Mouse (Mus musculus): ENCODE measurements at regions not wholly inside any gene's neighbourhood (a gene's known extent, or its start where the extent isn't known, plus 50 kb on each side); places are given as distances from the start of the nearest gene placed in this dataset.
"Not testable (repeated sequence)": the region's sequence is repeated elsewhere in the genome, so short reads cannot be mapped to it uniquely, and the experiment has no call there.

DNA sequence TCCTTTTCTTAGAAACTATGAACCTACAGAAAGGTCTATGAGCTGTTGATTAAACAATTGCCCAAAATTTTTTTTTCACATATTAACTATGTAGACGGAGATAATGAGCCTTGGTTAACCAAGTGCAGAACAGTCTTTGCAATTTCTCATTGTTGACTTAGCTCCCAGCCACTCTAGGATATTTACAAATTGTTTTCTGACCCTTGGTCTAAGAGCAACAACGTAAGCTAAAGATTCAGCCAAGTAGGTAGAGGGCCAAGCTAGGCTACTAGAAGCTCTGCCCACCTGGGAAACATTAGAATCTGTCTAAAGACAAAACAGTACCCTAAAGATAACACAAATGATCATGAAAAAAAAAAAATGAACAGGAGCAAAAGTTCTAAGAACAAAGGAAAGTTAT, 67.5 kb upstream of the Map9 start:
- no peak for ATAC-seq (replicated peaks in 1 of 2; ENCODE audit: insufficient read depth in 1 of 2, low FRiP score in 2 of 2, low TSS enrichment in 1 of 2, low read depth in 1 of 2, poor library complexity in 2 of 2, severe bottlenecking in 2 of 2)

DNA sequence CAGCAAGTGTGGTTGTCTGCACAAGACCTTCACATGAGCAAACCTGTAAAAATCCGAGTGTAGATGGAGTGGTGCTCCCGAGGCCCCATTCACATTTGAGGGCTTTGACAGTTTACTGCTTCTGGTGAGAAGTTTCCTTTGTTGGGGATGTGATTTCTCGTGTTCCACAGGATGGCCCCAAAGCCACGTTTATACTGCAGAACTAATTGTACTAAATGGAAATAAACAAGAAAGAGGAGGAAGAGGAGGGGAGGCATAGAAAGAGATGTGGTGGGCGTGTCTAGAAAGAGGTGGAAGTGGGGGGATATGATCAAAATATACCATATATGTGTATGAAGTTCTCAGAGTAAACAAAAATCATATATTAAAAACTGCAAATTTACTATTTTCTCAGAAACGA, 68.8 kb upstream of the Map9 start:
- ATAC-seq (replicated peaks in 1 of 2; ENCODE audit: insufficient read depth in 1 of 2, low FRiP score in 2 of 2, low TSS enrichment in 1 of 2, low read depth in 1 of 2, poor library complexity in 2 of 2, severe bottlenecking in 2 of 2): no peak

DNA sequence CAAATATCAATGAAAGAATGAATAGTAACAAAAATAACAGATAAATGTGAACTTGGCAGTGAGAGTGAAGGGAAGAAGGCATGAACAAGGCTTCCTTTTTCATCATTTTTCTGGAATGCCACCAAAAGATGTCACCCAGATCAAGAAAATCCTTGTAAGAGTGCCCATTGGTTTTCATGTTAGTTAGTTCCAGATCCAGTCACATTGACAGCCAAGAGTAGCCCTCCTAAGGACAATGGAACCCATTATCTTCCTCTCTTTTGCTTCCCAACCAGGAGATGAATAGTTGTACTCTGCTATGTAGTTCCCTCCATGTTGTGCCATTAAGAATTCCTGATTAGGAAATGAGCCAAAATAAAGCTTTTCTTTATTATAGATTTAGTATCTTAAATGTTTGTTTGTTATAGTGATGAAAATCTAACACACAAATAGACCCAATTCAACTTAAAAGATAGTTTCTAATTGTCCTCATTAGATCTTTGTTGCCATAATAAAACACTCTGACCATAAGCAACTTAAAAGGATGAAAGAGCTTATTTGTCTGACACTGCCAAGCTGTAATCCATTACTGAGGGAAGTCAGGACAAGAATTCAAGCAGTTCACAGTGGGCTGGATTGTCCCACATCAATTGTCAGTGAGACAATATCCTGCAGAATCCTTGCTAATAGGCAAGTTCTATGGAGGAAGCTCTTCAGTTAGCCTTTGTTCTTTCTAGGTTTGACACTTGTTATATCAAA, 80.7 kb upstream of the Map9 start:
- ATAC-seq (replicated peaks in 1 of 2; ENCODE audit: insufficient read depth in 1 of 2, low FRiP score in 2 of 2, low TSS enrichment in 1 of 2, low read depth in 1 of 2, poor library complexity in 2 of 2, severe bottlenecking in 2 of 2): no peak

DNA sequence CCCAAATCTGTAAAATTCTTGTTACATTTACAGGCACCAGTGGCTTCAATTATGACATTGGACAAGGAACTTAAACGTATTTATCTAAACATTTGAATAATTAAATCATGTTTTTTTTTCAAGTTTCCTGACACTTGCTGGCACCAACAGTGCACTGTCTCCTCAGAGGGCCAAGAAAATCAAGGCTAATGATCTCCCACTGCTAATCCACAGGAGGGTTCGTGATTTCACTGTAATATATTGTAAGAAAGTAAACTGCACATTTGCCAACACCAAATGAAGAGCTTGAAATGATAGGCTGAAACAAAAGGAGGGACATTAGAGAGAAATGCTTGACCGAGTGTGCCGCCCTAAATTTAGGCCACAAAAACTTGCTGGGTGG, 82.0 kb upstream of the Map9 start:
- ATAC-seq (replicated peaks in 1 of 2; ENCODE audit: insufficient read depth in 1 of 2, low FRiP score in 2 of 2, low TSS enrichment in 1 of 2, low read depth in 1 of 2, poor library complexity in 2 of 2, severe bottlenecking in 2 of 2): no peak

DNA sequence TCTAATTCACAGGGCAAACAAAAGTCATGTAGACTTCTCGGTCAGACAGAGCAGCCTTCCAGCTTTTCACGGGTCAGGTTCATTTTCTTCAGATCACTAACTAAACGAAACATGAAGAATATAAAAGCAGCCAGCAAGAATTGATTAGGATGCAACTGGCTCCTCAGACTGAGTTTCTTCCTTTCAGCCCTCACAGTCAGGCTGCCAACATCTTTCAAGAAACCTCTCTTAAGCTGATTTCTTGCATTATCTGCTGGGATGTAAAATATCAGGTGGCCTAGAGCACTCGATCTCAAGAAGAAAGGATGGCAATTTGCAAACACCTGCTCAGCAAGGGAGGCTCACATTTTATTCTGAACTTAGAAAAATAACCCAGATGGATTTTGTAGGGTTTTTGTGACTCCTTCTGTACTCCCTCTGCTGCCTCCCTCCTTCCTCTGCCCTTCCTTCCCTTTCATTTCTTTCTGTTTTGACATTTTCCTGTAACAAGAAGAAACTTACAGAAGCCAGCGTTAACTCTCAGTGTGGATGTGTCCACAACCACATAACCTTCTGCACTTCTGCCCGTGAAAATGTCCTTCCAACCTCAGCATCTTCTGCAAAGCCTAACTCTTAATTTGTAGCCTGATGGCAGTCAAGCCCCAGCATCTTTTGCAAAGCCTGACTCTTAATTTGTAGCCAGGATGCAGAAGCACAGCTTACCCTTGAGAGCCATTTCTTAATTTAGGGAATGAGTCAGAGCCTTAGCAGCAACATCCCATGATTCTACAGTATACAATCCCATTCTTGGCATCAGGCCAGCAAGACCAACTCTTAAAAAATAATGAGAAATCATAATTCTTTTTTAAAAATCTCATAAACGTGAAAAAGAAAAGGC, 82.7 kb upstream of the Map9 start:
- no peak for ATAC-seq (replicated peaks in 1 of 2; ENCODE audit: insufficient read depth in 1 of 2, low FRiP score in 2 of 2, low TSS enrichment in 1 of 2, low read depth in 1 of 2, poor library complexity in 2 of 2, severe bottlenecking in 2 of 2)

DNA sequence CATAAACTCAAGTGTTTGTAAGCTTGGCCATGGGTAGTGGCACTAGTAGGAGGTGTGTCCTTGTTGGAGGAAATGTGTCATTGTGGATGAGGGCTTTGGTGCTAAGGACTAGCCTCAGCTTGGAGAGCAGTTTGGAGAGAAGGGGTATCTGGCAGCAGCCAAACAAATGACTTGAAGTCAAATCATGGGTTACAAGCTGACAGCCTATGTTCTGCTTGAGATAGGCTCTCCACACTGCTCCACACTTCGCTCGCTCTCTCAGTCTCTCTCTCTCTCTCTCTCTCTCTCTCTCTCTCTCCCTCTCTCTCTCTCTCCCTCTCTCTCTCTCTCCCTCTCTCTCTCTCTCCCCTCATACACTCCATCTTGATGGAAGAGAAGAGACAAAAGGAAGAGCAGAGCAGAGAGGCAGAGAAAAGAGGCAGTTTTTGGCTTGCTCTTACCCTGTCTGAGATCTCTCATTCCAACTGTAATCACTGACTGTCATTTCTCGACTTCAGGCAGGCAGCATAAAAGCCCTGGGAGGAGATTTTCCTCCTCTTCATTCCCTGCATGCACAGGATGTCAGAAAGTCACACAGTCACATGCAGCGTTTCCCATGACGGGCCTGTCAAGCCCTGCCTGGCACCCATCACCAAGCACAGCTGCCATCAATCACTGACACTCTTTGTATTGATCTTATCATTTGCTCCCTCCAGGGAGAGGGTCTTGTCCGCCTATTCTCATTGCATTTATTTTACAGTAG, 83.5 kb upstream of the Map9 start:
- ATAC-seq (replicated peaks in 1 of 2; ENCODE audit: insufficient read depth in 1 of 2, low FRiP score in 2 of 2, low TSS enrichment in 1 of 2, low read depth in 1 of 2, poor library complexity in 2 of 2, severe bottlenecking in 2 of 2): no peak

DNA sequence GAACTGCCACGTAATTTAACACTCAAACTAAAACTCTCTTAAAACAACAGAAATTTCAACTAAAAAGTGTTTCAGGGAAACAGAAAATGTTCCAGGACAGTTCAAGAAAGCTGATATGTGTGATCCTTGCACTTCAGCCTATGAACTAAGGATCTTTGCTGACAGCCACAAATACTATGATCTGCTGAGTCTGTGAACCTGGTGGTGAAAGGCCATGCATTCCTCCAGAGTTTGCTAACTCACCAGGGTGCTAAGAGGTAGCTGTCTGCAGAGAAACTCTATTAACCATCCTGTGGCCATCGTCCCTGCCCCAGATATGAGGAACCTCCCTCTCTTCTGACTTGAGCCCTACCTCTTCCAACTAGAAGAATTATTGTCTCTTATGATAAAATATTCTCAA, 84.3 kb upstream of the Map9 start:
- not testable (repeated sequence) for ATAC-seq (replicated peaks in 1 of 2; ENCODE audit: insufficient read depth in 1 of 2, low FRiP score in 2 of 2, low TSS enrichment in 1 of 2, low read depth in 1 of 2, poor library complexity in 2 of 2, severe bottlenecking in 2 of 2)

DNA sequence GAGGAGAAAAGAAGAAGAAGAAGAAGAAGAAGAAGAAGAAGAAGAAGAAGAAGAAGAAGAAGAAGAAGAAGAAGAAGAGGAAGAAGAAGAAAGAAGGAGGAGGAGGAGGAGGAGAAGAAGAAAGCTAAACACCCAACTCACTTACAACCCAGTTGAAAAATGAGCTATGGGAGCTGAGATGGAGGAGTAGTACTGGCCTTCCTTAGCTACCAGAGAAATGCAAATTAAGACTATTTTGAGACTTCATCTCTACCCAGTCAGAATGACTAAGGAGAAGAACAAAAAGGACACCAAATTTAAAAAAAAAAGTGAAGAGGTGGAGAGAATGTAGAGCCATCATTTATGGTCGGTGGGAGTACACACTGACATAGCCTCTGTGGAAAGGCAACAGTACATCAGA, 85.9 kb upstream of the Map9 start:
- no peak for ATAC-seq (replicated peaks in 1 of 2; ENCODE audit: insufficient read depth in 1 of 2, low FRiP score in 2 of 2, low TSS enrichment in 1 of 2, low read depth in 1 of 2, poor library complexity in 2 of 2, severe bottlenecking in 2 of 2)

DNA sequence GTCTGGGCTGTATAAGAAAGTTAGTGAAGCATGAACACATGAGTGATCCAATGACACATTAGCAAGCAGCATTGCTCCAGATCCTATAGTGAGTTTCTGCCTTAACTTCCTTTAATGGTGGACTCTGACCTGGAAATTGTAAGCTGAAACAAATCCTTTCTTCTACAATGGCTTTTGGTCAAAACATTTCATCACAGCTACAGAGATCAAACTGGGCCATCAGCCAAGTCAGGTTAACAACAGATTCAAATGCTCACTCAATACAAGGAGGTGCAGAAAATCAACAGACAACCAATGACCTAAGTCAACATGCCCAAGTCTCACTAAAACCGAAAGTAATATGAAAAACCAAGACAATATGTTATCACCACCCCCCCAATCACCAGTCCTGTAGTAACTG, 91.9 kb upstream of the Map9 start:
- ATAC-seq (replicated peaks in 1 of 2; ENCODE audit: insufficient read depth in 1 of 2, low FRiP score in 2 of 2, low TSS enrichment in 1 of 2, low read depth in 1 of 2, poor library complexity in 2 of 2, severe bottlenecking in 2 of 2): no peak

DNA sequence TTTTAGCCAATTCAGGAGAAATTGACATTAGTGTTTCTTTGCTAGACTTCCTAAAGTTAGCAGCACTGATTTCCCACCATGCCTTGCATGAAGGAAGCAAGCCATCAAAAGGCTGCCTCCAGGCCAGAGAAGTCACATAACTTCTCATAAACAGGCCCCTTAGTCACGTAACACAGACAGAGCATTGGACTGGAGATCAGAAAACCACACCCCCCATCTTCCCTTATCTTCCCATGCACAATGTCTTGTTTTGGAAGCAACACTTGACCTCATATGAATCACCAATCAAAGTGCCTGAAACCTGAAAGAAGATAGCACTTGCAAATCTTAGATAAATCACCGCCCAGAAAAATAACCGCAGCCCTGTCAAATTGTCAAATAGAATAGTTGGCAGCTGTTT, 95.9 kb upstream of the Map9 start:
- ATAC-seq (replicated peaks in 1 of 2; ENCODE audit: insufficient read depth in 1 of 2, low FRiP score in 2 of 2, low TSS enrichment in 1 of 2, low read depth in 1 of 2, poor library complexity in 2 of 2, severe bottlenecking in 2 of 2): no peak

DNA sequence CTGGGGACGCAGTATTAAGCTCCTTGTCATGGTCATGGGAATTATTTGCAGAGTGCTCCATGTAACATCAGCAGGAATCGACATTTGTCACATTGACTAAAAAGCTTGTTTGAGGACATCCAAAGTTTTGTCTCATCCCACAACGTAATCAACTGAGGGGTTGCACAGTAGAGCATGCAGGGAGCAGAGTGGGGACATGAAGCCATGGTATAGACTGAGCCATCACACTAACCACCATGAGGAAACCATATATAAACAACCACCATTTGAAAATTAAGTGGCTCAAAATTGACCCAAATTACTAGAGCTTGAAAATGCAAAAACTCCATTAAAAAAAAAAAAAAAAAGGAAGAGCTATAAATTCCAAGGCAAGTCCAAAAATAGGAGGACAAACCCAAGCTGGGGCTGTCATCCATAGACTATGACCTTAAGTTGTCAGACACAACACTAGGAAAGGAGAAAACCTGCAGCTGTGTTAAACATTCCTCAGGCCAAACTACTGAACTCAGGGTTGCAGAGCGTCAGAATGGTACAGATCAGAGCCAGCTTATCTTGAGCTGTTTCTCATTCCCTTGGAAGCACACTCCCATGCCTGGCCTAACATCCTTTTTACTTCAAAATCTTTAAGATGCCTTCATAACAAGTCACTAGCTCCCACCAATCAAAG, 97.7 kb upstream of the Map9 start:
- no peak for ATAC-seq (replicated peaks in 1 of 2; ENCODE audit: insufficient read depth in 1 of 2, low FRiP score in 2 of 2, low TSS enrichment in 1 of 2, low read depth in 1 of 2, poor library complexity in 2 of 2, severe bottlenecking in 2 of 2)

DNA sequence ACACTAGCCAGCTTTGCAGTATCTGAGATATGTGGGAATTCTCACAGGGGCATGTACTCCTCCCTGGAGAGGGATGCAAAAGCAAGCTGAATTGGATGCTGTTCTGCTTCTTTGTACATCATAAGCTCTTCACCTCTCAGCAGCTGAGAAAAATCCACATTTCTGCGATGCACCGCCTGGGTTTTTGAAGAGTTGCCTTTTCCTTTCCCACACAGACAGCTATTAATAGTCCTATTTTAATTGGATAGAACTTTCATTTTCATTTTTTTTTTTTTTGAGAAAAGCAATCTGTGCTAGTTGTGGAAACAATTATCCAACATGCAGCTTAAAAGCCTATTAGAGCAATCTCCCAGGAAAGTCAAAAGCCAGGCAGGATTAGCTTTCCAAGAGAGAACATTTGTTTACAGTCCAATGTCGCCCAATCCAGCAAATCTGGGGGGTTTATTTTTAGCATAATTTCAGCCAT, 105.2 kb upstream of the Gucy1a1 start:
- ATAC-seq (replicated peaks in 1 of 2; ENCODE audit: insufficient read depth in 1 of 2, low FRiP score in 2 of 2, low TSS enrichment in 1 of 2, low read depth in 1 of 2, poor library complexity in 2 of 2, severe bottlenecking in 2 of 2): no peak

DNA sequence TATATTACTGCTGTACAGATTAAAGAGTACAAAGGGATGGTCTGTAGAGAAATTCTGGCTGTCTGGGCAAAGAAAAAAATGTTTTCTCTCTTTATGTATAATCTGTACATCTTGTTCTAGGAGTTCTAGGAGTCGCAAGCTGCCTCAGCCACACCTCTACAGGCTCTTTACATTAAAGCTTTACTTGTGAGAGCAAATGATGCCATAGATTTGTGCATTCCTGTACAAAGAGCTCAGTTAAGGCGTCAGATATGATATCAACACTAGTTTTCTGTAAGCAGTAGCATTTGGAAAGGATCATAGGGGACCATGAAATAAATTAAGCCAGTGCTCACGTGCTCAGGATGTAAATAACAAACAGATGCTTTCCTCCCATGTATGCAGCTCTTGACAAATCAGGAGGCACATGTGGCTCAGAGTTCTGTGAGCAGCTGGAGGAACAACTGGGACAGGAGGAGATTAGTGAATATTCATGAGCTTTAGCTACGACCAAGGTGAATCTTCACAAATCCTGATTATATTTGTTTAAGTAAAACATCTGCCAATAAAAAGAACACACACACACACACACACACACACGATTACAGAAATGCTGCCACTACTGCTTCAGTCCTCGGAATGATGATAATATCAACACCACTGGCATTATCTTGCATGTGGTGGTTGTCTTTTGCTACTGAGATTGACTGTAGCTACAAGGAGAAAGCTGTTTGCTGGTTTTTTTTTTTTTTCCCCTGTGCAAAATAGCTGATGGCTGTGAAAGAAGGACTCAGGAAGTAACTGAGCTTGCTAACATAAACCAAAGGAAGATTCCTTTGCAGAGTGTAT, 104.6 kb upstream of the Gucy1a1 start:
- no peak for ATAC-seq (replicated peaks in 1 of 2; ENCODE audit: insufficient read depth in 1 of 2, low FRiP score in 2 of 2, low TSS enrichment in 1 of 2, low read depth in 1 of 2, poor library complexity in 2 of 2, severe bottlenecking in 2 of 2)

DNA sequence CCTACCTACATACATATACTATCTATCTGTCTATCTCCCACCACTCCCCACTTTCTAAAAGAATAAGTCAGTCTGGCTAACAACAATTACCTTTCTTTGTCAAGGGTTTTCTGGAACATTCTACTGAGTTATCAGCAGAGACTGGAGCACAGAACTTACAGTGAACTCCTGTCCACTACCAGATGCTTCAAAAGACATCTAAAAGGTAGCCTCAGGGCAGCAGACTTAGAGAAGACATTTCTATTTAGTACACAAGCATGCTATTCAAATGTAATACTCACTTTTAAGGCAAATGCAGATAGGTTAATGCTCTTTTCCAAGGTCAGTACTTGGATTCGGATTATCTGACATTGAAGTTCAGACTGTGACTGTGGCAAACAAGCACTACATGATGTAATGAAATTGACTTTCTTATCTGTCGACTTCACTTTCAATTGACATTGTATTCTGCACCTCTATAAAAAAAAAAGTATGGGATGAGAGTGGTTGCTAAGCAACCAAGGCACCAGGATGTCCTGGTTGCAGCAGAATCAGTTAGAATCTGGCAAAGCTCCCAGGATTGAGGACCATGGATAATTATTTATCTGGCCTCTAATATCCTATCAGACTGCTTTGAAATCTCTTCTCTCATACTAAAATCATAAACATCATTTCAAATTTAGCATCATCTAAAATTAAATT, 90.9 kb upstream of the Gucy1a1 start:
- ATAC-seq (replicated peaks in 1 of 2; ENCODE audit: insufficient read depth in 1 of 2, low FRiP score in 2 of 2, low TSS enrichment in 1 of 2, low read depth in 1 of 2, poor library complexity in 2 of 2, severe bottlenecking in 2 of 2): no peak

DNA sequence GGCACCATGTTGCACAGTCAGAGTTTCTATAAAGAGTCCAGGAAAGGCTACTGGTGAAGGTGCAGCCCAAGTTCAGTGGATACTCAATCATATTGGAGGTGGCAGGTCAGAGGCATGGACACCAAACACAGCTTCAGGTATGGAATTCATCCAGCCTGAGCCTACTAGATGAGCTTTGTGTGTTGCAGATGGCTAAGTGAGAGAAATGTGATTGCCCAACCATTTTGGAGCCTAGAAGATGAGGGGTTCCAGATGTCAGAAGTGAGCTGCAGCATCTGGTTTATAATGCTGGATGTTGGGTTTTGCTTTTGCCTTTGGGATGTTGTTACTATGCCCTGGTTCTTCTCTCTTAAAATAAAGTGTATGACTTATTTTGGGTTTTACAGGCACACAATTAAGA, 88.7 kb upstream of the Gucy1a1 start:
- no peak for ATAC-seq (replicated peaks in 1 of 2; ENCODE audit: insufficient read depth in 1 of 2, low FRiP score in 2 of 2, low TSS enrichment in 1 of 2, low read depth in 1 of 2, poor library complexity in 2 of 2, severe bottlenecking in 2 of 2)

DNA sequence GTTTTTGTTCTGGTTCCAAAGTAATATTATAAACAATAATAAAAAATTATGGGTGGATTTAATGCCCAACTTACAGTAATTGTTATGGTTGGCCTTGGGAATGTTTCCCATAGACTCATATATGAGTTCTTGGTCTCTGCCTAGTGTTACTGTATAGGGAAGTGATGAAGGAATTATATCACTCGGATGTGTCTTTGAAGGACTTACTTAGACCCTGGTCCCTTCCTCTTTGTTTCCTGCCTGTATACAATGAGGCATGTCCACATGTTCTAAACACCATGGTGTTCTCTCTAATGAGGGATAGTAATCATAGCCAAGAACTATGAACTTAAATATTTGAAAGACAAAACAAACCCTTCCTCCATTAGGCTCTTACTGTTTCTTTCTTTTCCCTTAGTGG, 77.8 kb upstream of the Gucy1a1 start:
- ATAC-seq (replicated peaks in 1 of 2; ENCODE audit: insufficient read depth in 1 of 2, low FRiP score in 2 of 2, low TSS enrichment in 1 of 2, low read depth in 1 of 2, poor library complexity in 2 of 2, severe bottlenecking in 2 of 2): no peak
